Mouse (Mus musculus): ENCODE results near the gene Rhbdl3.

The Rhbdl3 gene

GRCm38 (mm10) chr11:80300551-80301315 lies at the start of gene Rhbdl3:
TSS of gene Rhbdl3 (plus strand) at chr11:80300912.
- DNase-seq (ENCODE audit: low spot score), result no peak

DNA sequence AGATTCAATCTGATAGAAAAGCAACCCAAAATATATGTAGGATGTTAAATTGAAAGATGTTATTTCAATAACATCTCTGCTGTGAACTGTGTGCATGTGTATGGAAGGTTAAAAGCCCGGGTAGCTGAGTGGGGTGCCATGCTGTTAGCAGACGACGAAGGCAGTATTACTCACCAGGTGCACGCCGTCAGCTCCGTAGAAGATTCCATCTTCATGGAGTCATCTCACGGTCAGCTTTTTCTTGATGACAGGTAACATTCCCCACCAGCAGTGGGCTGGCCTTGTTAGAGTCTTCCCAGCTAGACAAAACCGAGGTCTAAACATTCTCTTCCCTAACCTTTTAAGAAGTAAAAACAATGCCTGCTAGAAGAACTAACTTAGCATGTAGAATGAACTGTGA lies 36.6 kb upstream of the Rhbdl3 start:
- no peak for DNase-seq (ENCODE audit: low spot score)

DNA sequence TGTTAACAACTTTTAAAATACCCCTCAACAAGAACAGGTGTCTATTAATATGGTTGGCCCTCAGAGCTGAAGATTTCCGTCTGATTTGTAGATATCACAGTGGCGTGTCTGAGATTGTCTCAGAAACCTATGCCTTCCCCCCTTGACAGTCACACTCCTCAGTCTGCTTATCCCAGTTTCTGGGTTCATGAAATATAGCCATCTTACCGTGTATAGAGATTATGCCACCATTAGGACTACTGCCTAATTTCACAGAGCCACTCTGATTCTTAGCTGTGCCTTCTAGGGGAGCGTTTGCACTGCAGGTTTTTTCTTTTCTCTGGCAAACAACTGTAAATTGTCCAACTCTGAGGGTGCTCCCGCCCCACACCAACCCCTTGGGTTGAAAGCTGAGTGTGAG lies 29.6 kb upstream of the Rhbdl3 start:
- DNase-seq (ENCODE audit: low spot score), result no peak

GRCm38 (mm10) chr11:80275011-80275410 lies 25.7 kb upstream of the Rhbdl3 start:
- no peak for DNase-seq (ENCODE audit: low spot score)

- DNase-seq (ENCODE audit: low spot score), result no peak
Measured at GRCm38 (mm10) chr11:80278054-80278453, 22.7 kb upstream of the Rhbdl3 start.

- no peak for DNase-seq (ENCODE audit: low spot score)
Measured at GRCm38 (mm10) chr11:80283786-80284185, 16.9 kb upstream of the Rhbdl3 start.

DNA sequence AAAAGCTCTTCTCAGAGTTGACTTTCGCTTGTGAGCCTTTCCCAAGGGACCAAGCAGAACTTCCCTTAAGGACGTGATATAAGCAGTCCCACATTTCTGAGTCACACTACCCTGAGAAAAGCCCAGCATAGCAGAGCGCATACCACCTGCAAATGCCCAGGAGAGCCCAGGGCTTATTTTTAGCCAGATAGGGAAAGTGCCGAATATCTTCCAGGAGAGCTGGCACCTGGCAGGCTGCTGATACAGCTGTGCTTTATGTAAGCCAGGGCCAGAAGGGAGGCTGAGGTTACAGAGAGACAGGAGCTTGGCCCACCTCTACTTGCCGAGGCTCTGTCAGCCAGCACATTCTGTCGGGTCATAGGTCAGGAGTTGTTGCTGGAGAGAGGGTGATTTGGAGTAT lies 16.1 kb upstream of the Rhbdl3 start:
- no peak for DNase-seq (ENCODE audit: low spot score)

GRCm38 (mm10) chr11:80287150-80287549 lies 13.6 kb upstream of the Rhbdl3 start:
- DNase-seq (ENCODE audit: low spot score), result peak; percentile 47

DNA sequence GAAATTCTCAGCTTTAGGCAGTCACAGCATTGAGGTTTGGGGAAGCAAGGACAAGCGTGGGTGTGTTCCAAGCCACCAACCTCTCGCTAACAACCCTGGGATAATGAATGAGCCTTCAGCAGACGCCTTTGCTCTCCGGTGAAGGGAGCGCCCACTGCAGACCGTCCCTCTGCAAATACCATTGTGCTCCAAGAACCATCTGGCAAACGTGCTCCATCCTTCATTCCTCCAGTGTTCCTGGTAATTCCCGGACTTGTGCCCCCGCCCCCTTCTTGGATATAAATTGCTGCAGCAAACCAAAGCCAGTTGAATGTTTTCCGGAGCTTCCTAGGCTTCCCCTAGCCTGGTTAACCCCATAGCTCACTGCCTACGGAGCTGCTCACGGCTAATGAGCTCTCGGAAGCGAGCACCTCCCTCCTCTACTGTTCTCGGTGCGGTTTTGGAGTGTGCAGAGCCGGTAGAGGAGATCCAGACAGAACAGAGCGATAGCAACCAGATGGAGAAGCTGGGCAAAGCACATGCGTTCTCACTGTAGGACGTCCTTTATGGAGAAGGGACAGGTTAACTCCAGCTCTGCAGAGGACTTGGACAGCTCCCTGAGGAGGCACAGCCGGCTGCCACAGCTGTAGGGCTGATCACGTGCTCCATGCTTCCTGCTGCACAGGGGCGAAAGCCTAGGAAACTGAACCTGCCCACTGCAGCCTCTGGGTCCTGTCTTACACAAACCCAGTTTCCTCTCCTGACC lies 10.8 kb upstream of the Rhbdl3 start:
- DNase-seq (ENCODE audit: low spot score), result peak; percentile 48

DNA sequence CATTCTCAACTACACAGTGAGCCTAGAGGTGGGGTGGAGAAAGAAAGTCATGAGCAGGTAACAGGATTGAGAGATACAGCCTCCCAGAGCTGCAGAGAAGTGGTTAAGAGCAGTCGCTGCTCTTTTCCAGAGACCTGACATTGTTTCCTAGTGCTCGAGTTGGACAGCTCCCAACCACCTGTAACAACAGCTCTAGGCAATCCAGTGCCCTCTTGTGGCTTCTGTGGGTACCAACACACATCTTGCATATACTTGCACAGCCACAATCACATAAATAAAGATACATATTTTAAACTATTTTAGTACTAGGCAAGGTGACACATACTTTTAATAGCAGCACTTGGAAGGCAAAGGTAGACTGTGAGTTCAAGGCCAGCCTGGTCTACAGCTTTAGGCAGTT lies 9.7 kb upstream of the Rhbdl3 start:
- no peak for DNase-seq (ENCODE audit: low spot score)

GRCm38 (mm10) chr11:80292463-80292862 lies 8.2 kb upstream of the Rhbdl3 start:
- DNase-seq (ENCODE audit: low spot score), result no peak

DNA sequence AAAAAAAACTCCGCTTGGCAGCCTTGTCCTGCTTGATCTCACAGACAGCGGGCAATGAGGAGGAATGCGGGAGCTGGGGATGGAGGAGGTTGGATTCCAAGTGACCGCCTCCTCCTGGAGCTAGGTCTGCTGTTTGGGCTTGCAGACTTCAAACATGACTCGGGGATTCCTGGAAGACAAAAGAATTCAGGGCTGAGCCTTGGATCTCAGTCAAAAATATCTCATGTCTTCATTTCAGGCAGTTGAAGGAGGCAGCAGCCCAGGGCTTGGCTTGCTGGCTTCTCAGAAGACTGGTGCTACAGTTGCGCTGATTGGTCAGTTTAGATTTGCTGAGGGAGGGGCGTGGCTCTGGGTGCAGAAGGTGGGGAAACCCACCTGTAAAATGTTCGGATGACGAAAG lies 5.6 kb upstream of the Rhbdl3 start:
- no peak for DNase-seq (ENCODE audit: low spot score)

DNA sequence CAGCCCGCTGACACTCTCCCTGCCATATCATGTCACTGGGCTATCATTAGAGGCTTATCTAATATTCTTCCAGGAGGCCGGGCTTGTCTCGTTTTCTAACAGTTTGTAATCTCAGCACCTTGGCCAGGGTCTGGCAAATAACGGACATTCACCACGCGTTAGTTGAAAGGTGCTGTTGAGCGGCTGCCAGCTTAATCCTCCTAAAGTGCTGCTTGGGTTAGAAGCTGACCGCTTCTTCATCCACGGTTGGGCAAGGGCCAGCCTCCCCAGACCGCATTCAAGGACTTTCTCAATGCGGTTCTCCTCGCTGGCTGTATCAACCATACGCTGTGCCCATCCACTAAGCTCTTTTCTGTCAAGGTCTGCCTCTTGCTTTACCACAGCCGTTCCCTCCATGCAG lies 4.9 kb upstream of the Rhbdl3 start:
- no peak for DNase-seq (ENCODE audit: low spot score)

- DNase-seq (ENCODE audit: low spot score), result no peak
Measured at GRCm38 (mm10) chr11:80299513-80300235, 1.0 kb upstream of the Rhbdl3 start.

GRCm38 (mm10) chr11:80301316-80302045 lies 769 bp downstream of the Rhbdl3 start:
- DNase-seq (ENCODE audit: low spot score), result no peak

GRCm38 (mm10) chr11:80302046-80302390 lies 1.3 kb downstream of the Rhbdl3 start:
- DNase-seq (ENCODE audit: low spot score), result no peak

DNA sequence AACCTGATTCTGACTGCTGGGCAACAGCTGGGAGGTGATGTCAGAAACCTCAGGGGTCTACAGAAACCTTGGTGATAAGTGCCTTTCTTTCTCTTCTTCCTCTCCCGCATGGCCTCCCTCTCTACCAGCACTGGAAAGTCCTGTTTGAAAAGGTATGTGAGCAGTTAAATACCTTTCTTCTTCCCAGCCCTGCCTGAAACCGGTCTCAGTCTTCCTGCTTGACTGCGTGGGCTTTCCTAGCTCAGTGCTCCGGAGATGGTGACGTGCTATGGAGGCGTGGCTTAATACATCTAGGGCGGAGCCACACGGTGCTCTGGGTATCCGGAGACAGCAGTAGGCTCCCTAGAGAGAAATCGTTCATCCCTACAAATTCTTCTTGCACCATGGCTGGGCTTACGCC lies 1.8 kb downstream of the Rhbdl3 start:
- DNase-seq (ENCODE audit: low spot score), result peak; percentile 76

- DNase-seq (ENCODE audit: low spot score), result no peak
Measured at GRCm38 (mm10) chr11:80303746-80304145, 3.0 kb downstream of the Rhbdl3 start.

- DNase-seq (ENCODE audit: low spot score), result peak; percentile 58
Measured at GRCm38 (mm10) chr11:80304846-80305245, 4.1 kb downstream of the Rhbdl3 start.

DNA sequence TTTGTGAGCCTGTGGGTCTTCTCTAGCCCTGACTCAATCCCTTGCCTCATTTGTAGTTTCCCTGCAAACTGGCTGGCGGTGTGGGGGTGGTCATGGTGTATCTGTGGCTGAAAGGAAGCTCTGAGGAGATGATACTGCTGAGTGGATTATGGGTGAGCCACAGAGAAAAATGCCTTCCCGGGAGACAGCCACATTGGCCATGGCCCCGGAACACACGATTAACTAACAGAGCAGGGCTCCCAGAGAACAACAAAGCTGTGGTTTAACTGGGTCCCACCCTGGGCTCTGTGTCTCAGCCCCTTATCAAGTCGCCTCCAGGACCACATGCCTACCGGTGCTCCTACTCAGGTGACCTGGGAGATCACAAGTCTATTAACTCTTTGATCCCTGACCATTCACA lies 7.8 kb downstream of the Rhbdl3 start:
- DNase-seq (ENCODE audit: low spot score), result no peak

GRCm38 (mm10) chr11:80311271-80311670 lies 10.6 kb downstream of the Rhbdl3 start:
- DNase-seq (ENCODE audit: low spot score), result no peak

DNA sequence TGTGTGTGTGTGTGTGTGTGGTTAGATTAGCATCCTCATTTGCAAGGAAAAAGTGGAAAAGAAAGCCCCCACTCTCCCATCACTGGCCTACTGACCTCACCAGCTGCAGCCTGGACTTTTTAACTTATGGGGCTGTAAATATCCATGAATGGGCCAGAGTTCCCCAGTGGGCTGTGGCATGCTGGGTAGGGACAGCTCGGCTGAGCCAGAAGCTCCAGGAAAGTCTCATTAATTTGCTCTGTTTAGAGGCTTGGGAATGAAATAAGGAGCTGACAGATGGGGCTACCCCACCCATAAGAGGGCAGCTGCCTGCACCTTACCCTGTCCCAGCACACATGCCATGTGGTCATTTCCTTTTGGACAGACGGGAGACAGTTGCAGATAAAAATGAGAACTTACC lies 11.3 kb downstream of the Rhbdl3 start:
- no peak for DNase-seq (ENCODE audit: low spot score)
